Comparison of ENCODE assay signal across 8 mouse cellular contexts in the genomic region with DNA sequence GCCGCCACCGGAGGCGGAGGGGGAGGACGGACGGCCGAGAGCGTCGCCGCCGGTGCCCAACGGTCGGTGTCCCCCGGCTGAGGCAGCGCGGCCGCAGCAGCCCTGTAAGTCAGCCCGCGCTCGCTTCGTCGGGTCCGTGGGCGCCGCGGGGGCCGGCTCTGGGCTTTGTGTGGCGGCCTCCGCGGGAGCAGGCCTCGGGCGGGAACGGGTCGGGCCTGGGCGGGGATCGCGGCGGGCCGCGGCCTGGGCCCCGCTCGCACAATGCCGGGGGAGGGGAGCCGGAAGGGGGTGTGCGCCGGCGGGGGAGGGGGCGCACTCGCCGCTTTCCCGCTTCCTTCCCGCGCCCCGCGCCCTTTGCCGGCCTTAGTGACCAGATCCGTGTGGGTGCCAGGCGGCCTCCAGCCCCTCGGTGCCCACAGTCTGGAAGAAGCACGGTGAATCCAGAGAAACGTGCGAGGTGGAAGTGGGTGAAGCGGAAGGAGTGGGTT. TPM values are rescaled to one million over a fixed set of nuclear protein-coding genes. Genes with fewer than 3 reads are reported as not detected.
DNase-seq lines count a peak whose midpoint lies in the region; ATAC-seq and TF ChIP-seq lines count a peak whose summit lies in the region.

No protein-coding gene starts in this region.

- peaks cover 10% of the 10 kb centered on the region for H3K36me3 ChIP-seq in embryonic facial prominence, embryonic 10.5 days (replicated peaks)
- H3K36me3 ChIP-seq in heart, embryonic 12.5 days: no peaks in the 10 kb centered on the region
- no peaks in the 10 kb centered on the region for H3K36me3 ChIP-seq in lung, postnatal 0 days (ENCODE audit: insufficient read depth, low read length)

- peak overlapping the region; percentile 82 for H3K4me3 ChIP-seq in embryonic facial prominence, embryonic 10.5 days
- H3K4me3 ChIP-seq in heart, embryonic 12.5 days: peak overlapping the region; percentile 95
- H3K4me3 ChIP-seq in lung, postnatal 0 days (ENCODE audit: low read depth, low read length): peak overlapping the region; percentile 94
- peak overlapping the region; percentile 98 for H3K4me3 ChIP-seq in olfactory bulb, adult 2 months (ENCODE audit: insufficient read depth, low read depth, low read length)

- no peaks in the 10 kb centered on the region for H3K27me3 ChIP-seq in embryonic facial prominence, embryonic 10.5 days (replicated peaks; ENCODE audit: low read depth, poor library complexity, severe bottlenecking)
- H3K27me3 ChIP-seq in heart, embryonic 12.5 days (replicated peaks): no peaks in the 10 kb centered on the region
- no peaks in the 10 kb centered on the region for H3K27me3 ChIP-seq in lung, postnatal 0 days (replicated peaks; ENCODE audit: insufficient read depth, low read length)

- H3K9me3 ChIP-seq in embryonic facial prominence, embryonic 10.5 days: no peaks in the 10 kb centered on the region
- H3K9me3 ChIP-seq in heart, embryonic 12.5 days (replicated peaks): 0 out of 2 replicates have a peak, but pooled peaks cover 3% of the 10 kb centered on the region
- no peaks in the 10 kb centered on the region for H3K9me3 ChIP-seq in lung, postnatal 0 days (ENCODE audit: low read length)

- no peak for TF ChIP-seq EP300 in lung, postnatal 0 days (IDR thresholded peaks at IDR 0.05)

- no peak for TF ChIP-seq CTCF in lung, postnatal 0 days (IDR thresholded peaks at IDR 0.05)
- no peak for TF ChIP-seq CTCF in olfactory bulb, adult 2 months (IDR thresholded peaks at IDR 0.05; ENCODE audit: insufficient read depth, low read depth, low read length)

- peak overlapping the region; percentile 100 for H3K27ac ChIP-seq in embryonic facial prominence, embryonic 10.5 days (replicated peaks)
- peak overlapping the region; percentile 98 for H3K27ac ChIP-seq in heart, embryonic 12.5 days (ENCODE audit: poor library complexity, severe bottlenecking)
- H3K27ac ChIP-seq in lung, postnatal 0 days (ENCODE audit: low read length): peak overlapping the region; percentile 97
- peak overlapping the region; percentile 91 for H3K27ac ChIP-seq in olfactory bulb, adult 2 months (ENCODE audit: insufficient read depth, low read depth, low read length)

- WGBS in embryonic facial prominence, embryonic 10.5 days: 0% methylated on average over 41 of the region's 62 CpGs
- WGBS in heart, embryonic 12.5 days: under 1% methylated on average over 51 of the region's 62 CpGs
- 0% methylated on average over 9 of the region's 62 CpGs for WGBS in lung, postnatal 0 days
- WGBS in olfactory bulb, adult 2 months: 1% methylated on average over 59 of the region's 62 CpGs

- peaks cover 23% of the 10 kb centered on the region for H3K4me1 ChIP-seq in embryonic facial prominence, embryonic 10.5 days
- peaks cover 28% of the 10 kb centered on the region for H3K4me1 ChIP-seq in heart, embryonic 12.5 days (replicated peaks)
- peaks cover 11% of the 10 kb centered on the region; the same call in 1 of the 2 replicates for H3K4me1 ChIP-seq in lung, postnatal 0 days (ENCODE audit: insufficient read depth, low read depth, low read length)
- no peaks in the 10 kb centered on the region for H3K4me1 ChIP-seq in olfactory bulb, adult 2 months (ENCODE audit: control insufficient read depth, insufficient read depth, low read length)

- peak; percentile 85 for ATAC-seq in heart, embryonic 12.5 days (ENCODE audit: insufficient number of reproducible peaks, low FRiP score)
- peak; percentile 78 for ATAC-seq in lung, postnatal 0 days

- H3K9ac ChIP-seq in heart, embryonic 12.5 days: peak overlapping the region; percentile 99
- peak overlapping the region; percentile 97 for H3K9ac ChIP-seq in lung, postnatal 0 days (replicated peaks; ENCODE audit: low read depth)

- peak; percentile 73 for DNase-seq in CD4-positive, CD25-positive, alpha-beta regulatory T cell, adult 2 months (ENCODE audit: low read depth, low spot score)
- peak; percentile 53 for DNase-seq in R1 (ENCODE audit: low read depth, low spot score)
- peak; percentile 83 for DNase-seq in embryonic facial prominence, embryonic 10.5 days (ENCODE audit: low spot score)
- peak; percentile 76 to 81 for DNase-seq in kidney, postnatal 4 days
- peak; percentile 65 for DNase-seq in lung, postnatal 0 days (ENCODE audit: low spot score)
- peak; percentile 78 to 81 for DNase-seq in thymus, postnatal 36 days

- peak overlapping the region; percentile 81 for H3K4me2 ChIP-seq in heart, embryonic 12.5 days
- H3K4me2 ChIP-seq in lung, postnatal 0 days (replicated peaks; ENCODE audit: low read depth, low read length): peak overlapping the region; percentile 67

- no peak for TF ChIP-seq POLR2A in olfactory bulb, adult 2 months (IDR thresholded peaks at IDR 0.05; ENCODE audit: insufficient read depth, low read depth, low read length)

RNA-seq across cellular contexts. Expression of a gene that starts 0.5 kb away (rescaled TPM):
- 63.9 and 68.4 TPM in 2 replicates for polyA plus RNA-seq in embryonic facial prominence, embryonic 10.5 days (2016; fragmentation: Nextera tagmentation; extraction: Ambion mirVana)
- 35.8 and 37.3 TPM in 2 replicates for polyA plus RNA-seq in heart, embryonic 12.5 days (2016; fragmentation: Nextera tagmentation; extraction: Ambion mirVana)
- polyA plus RNA-seq in lung, postnatal 0 days (2015; fragmentation: Nextera tagmentation; extraction: Ambion mirVana): 26.9 and 31.3 TPM in 2 replicates
- polyA plus RNA-seq in olfactory bulb, adult 2 months (2012; ENCODE audit: insufficient read depth, insufficient read length, low replicate concordance, missing spikeins): 147 and 218 TPM in 2 replicates

Comparison
In these comparisons a context has a peak if more than half of its experiments do, and no peak if none do; other contexts are left out.
1. Peak in every context shown above with its lines: DNase-seq, ATAC-seq, H3K4me3 ChIP-seq and H3K27ac ChIP-seq.